Mouse (Mus musculus): ENCODE data around the gene Rdh14. TPM values are rescaled to one million over a fixed set of nuclear protein-coding genes. Genes with fewer than 3 reads are reported as not detected.

Gene Rdh14
- total and polyA plus RNA-seq, 3 experiments, result 11.0 to 12.9 TPM; not detected in 1

DNA sequence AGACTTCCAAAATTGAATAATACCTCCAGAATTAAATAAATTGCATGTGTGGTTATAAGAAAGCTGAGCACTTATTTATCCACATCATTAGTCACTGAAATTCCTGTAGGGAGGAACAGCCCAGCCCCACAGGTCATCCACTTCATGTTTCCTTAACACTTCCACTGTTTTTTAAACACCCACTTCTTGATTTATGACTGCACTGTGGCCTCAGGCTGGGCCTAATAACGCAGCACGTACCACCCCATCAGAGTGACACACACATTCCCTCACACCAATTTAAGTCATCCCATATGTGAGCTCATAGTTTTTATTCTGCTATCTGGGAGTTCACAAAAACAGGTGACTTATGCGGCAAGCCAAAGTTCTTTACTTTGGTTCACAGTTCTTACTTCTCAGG is 31.8 kb downstream of the Rdh14 start:
- H3K27me3 ChIP-seq (ENCODE audit: control insufficient read depth in 1 of 2, insufficient read depth in 2 of 2, low read length in 2 of 2), result no peaks in the 10 kb centered on the region
- DNase-seq (ENCODE audit: low read depth, low spot score), result no peak
- no peak overlapping the region for H3K9ac ChIP-seq (ENCODE audit: control insufficient read depth, low read depth, low read length, poor library complexity, severe bottlenecking)
- no peak overlapping the region for H3K27ac ChIP-seq (ENCODE audit: control insufficient read depth, low read depth, low read length)
- H3K36me3 ChIP-seq (ENCODE audit: control insufficient read depth in 1 of 2, insufficient read depth in 2 of 2, low read length in 2 of 2), result no peaks in the 10 kb centered on the region
- no peaks in the 10 kb centered on the region for H3K79me2 ChIP-seq (ENCODE audit: control insufficient read depth, insufficient read depth, low read length, poor library complexity)
- TF ChIP-seq MEF2A (IDR thresholded peaks at IDR 0.05; ENCODE audit: extremely low read depth, insufficient replicate concordance, low read depth, low read length, poor library complexity, severe bottlenecking), result no peak
- no peak for TF ChIP-seq TBP (IDR thresholded peaks at IDR 0.05; ENCODE audit: low read depth, low read length)
- TF ChIP-seq BHLHE40 (IDR thresholded peaks at IDR 0.05; ENCODE audit: borderline replicate concordance, low read depth, low read length), result no peak
- TF ChIP-seq SIN3A (IDR thresholded peaks at IDR 0.05; ENCODE audit: low read length), result no peak
- no peak for TF ChIP-seq E2F4 (IDR thresholded peaks at IDR 0.05; ENCODE audit: borderline replicate concordance, low read depth, low read length)
- no peak for TF ChIP-seq MYB (IDR thresholded peaks at IDR 0.05; ENCODE audit: low read depth, low read length)
- TF ChIP-seq ZMIZ1 (IDR thresholded peaks at IDR 0.05; ENCODE audit: low read depth, low read length), result no peak
- no peak for TF ChIP-seq POLR2AphosphoS5 (IDR thresholded peaks at IDR 0.05; ENCODE audit: borderline replicate concordance, low read depth, low read length)
- TF ChIP-seq KAT2A (conservative IDR thresholded peaks at IDR 0.05; ENCODE audit: low read depth, low read length), result no peak
- no peak for TF ChIP-seq EP300 (IDR thresholded peaks at IDR 0.05; ENCODE audit: low read depth in 1 of 2, low read length in 2 of 2)
- TF ChIP-seq MYC (IDR thresholded peaks at IDR 0.05; ENCODE audit: low read depth, low read length), result no peak
- TF ChIP-seq MXI1 (IDR thresholded peaks at IDR 0.05; ENCODE audit: low read depth, low read length), result no peak
- no peak for TF ChIP-seq CTCF (IDR thresholded peaks at IDR 0.05 in 2 of 3, conservative IDR thresholded peaks at IDR 0.05 in 1 of 3; ENCODE audit: control insufficient read depth in 1 of 3, insufficient read depth in 1 of 3, low read depth in 2 of 3, low read length in 3 of 3, poor library complexity in 1 of 3, severe bottlenecking in 1 of 3)
- no peak for TF ChIP-seq JUND (IDR thresholded peaks at IDR 0.05; ENCODE audit: low read depth, low read length)
- no peak for TF ChIP-seq UBTF (IDR thresholded peaks at IDR 0.05; ENCODE audit: borderline replicate concordance, insufficient read depth, low read depth, low read length)
- no peak for TF ChIP-seq MAFK (IDR thresholded peaks at IDR 0.05; ENCODE audit: borderline replicate concordance, low read depth, low read length)
- TF ChIP-seq USF1 (IDR thresholded peaks at IDR 0.05; ENCODE audit: low read depth, low read length), result no peak
- no peak for TF ChIP-seq TCF12 (IDR thresholded peaks at IDR 0.05; ENCODE audit: low read depth, low read length)
- TF ChIP-seq ETS1 (IDR thresholded peaks at IDR 0.05; ENCODE audit: low read depth, low read length), result no peak
- no peaks in the 10 kb centered on the region for H3K4me1 ChIP-seq (ENCODE audit: control insufficient read depth in 1 of 2, insufficient read depth in 2 of 2, low read length in 2 of 2)
- no peak overlapping the region for H3K4me3 ChIP-seq (ENCODE audit: control insufficient read depth in 1 of 2, insufficient read depth in 1 of 2, low read depth in 2 of 2, low read length in 2 of 2)
- H3K9me3 ChIP-seq (replicated peaks; ENCODE audit: insufficient read depth, low read length), result no peaks in the 10 kb centered on the region

Data from MEL (cell line).